Mouse (Mus musculus) NIH3T3 (cell line): Measurements from ENCODE around the gene Olfr715b.
"Not testable (repeated sequence)": the region's sequence is repeated elsewhere in the genome, so short reads cannot be mapped to it uniquely, and the experiment has no call there.

ENCODE experiments used
- DNase-seq: peaks from one replicate; pipeline ENCODE4 v3.0.0-alpha.2; 2012; ENCODE audit warnings: low read depth

The Olfr715b gene

DNA sequence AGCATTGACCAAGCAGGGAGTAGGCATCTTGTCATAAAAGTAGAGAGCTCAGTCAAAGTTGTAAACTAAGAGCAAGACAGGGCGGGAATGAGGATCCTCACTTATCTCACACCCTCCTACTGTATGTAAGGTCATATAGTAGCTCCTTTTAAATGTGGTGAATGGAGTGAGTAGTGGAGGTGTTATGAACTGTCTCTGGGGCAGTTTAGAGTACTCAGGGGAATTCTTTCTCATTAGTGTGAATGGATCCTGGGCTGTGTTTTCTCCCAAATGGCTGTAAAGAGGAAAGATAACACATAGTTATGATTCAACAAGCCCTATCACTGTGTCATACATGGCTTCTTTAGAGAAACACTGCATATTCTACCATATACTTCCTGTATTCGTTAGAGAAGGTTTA, at the start of gene Olfr715b:
Olfr715b (minus strand) TSS at position 101 of the 400 bp plus-strand sequence.
- DNase-seq: not testable (repeated sequence)

GRCm38 (mm10) chr7:107138027-107138426, 27.9 kb upstream of the Olfr715b start, which contains the start of gene Olfr716:
TSS of gene Olfr716 (plus strand) at chr7:107138327.
- DNase-seq: not testable (repeated sequence)

DNA sequence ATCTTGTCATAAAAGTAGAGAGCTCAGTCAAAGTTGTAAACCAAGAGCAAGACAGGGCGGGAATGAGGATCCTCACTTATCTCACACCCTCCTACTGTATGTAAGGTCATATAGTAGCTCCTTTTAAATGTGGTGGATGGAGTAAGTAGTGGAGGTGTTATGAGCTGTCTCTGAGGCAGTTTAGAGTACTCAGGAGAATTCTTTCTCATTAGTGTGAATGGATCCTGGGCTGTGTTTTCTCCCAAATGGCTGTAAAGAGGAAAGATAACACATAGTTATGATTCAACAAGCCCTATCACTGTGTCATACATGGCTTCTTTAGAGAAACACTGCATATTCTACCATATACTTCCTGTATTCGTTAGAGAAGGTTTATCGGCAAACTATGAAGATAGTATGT, 20.8 kb upstream of the Olfr715b start, which contains the start of gene Olfr715:
Olfr715 (minus strand) TSS at position 101 of the 400 bp plus-strand sequence.
- DNase-seq: not testable (repeated sequence)

- no peak for DNase-seq
Observed at GRCm38 (mm10) chr7:107092920-107093319, 17.2 kb downstream of the Olfr715b start, which contains the start of gene Olfr17. TSS of gene Olfr17 (plus strand) at chr7:107093220.

DNA sequence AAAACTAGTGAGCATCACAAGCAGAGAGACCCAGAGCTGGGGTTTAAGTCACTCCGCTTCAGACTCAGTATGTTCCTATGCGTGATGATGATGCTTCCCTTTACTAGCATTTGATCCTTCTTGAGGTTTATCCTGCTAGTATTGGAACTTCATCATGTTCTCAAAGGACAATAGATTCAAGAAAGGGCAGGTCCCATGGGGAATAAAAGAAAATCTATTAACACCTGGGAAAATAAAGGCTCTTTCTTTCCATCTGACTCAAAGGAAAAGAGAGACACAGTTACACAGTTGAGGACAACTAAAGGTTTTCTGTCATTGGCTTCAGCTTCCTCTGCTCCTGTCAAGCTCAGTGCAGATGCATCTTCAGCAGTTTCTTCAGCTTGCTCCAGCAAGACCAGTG, 39.5 kb downstream of the Olfr715b start, which contains the start of gene Olfr714:
Olfr714 (plus strand) TSS at position 301 of the 400 bp plus-strand sequence.
- DNase-seq: no peak
